21 mouse cellular contexts compared by ENCODE assay signal in the genomic region with DNA sequence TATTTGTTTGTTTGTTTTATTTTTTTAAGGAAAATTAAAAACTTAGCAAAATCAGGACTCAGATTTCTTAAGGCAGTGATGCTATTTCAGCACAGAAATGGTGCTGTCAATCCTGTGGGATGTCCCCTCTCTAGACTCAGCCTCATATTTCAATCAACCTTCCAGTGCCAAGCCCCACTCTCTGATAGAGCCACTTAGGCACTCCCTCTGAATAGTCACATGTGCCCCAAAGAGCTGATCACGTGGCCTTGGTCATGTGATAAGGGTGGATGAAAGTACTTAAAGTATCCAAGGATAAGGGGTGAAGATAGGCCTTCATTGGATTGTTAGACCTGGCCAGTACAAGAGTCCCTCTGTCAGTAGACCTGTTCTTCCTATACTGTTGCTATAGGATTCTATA.
"Had no signal": no experiment of that assay in that cellular context is flagged by ENCODE, and none has a peak within 500 bp of the region (broad histone marks: within the 10 kb centered on the region; RNA-seq: fewer than 3 reads in every experiment).

No protein-coding gene starts in this region.

- H3K9me3 ChIP-seq: lung, embryonic 15.5 days; midbrain, embryonic 13.5 days; midbrain, embryonic 15.5 days; neural tube, embryonic 13.5 days; neural tube, embryonic 15.5 days had no signal

- H3K9ac ChIP-seq: liver, postnatal 0 days; lung, embryonic 15.5 days; midbrain, embryonic 13.5 days; midbrain, embryonic 15.5 days; neural tube, embryonic 13.5 days; neural tube, embryonic 15.5 days had no signal

- ATAC-seq: liver, postnatal 0 days; lung, postnatal 0 days; midbrain, embryonic 13.5 days; midbrain, embryonic 15.5 days had no signal

- H3K4me2 ChIP-seq: lung, embryonic 15.5 days; midbrain, embryonic 11.5 days; midbrain, embryonic 13.5 days; midbrain, embryonic 15.5 days; neural tube, embryonic 13.5 days; neural tube, embryonic 15.5 days had no signal

- DNase-seq: liver, postnatal 0 days; lung, adult 2 months; lung, postnatal 14 days; lung, postnatal 36 days; retina, postnatal 1 day; right cerebral cortex, adult 18-20 months; right cerebral cortex, postnatal 25 days; right cerebral cortex, postnatal 4 days; spleen, adult 18-20 months; thymus, adult 18-20 months; thymus, postnatal 14 days; thymus, postnatal 4 days had no signal

- H3K27me3 ChIP-seq: lung, embryonic 15.5 days; megakaryocyte, embryonic 14.5 days; midbrain, embryonic 13.5 days; midbrain, embryonic 15.5 days; neural tube, embryonic 13.5 days; neural tube, embryonic 15.5 days had no signal

- H3K27ac ChIP-seq: lung, embryonic 15.5 days; macrophage; midbrain, embryonic 13.5 days; midbrain, embryonic 15.5 days; neural tube, embryonic 13.5 days; neural tube, embryonic 15.5 days had no signal

- H3K4me3 ChIP-seq: lung, embryonic 15.5 days; megakaryocyte, embryonic 14.5 days; midbrain, embryonic 13.5 days; midbrain, embryonic 15.5 days; neural tube, embryonic 13.5 days; neural tube, embryonic 15.5 days had no signal

- H3K4me1 ChIP-seq: lung, embryonic 15.5 days; megakaryocyte, embryonic 14.5 days; midbrain, embryonic 13.5 days; midbrain, embryonic 15.5 days; neural tube, embryonic 13.5 days; neural tube, embryonic 15.5 days had no signal

- H3K36me3 ChIP-seq: lung, embryonic 15.5 days; midbrain, embryonic 13.5 days; midbrain, embryonic 15.5 days; neural tube, embryonic 13.5 days; neural tube, embryonic 15.5 days had no signal
